Mouse (Mus musculus) common myeloid progenitor, adult 5-6 weeks (primary cell): ENCODE measurements at regions not wholly inside any gene's neighbourhood (a gene's known extent, or its start where the extent isn't known, plus 50 kb on each side); places are given as distances from the start of the nearest gene placed in this dataset.
"Not testable (repeated sequence)": the region's sequence is repeated elsewhere in the genome, so short reads cannot be mapped to it uniquely, and the experiment has no call there.

Source experiments
- ATAC-seq: replicated peaks from 2 replicates; pipeline ENCODE4 v1.8.0; 2016; ENCODE audit warnings: low read depth, mild to moderate bottlenecking, moderate TSS enrichment, inconsistent platforms; ENCODE audit not compliant: poor library complexity, severe bottlenecking

- ATAC-seq, result no peak
Measured at GRCm38 (mm10) chr16:65312947-65313346, 207.3 kb upstream of the Htr1f start.

GRCm38 (mm10) chr16:65315052-65315451, 205.3 kb upstream of the Pou1f1 start:
- ATAC-seq, result no peak

GRCm38 (mm10) chr16:65332412-65332811, 187.9 kb upstream of the Pou1f1 start:
- ATAC-seq, result no peak

GRCm38 (mm10) chr16:65339225-65339624, 181.1 kb upstream of the Pou1f1 start:
- ATAC-seq, result no peak

GRCm38 (mm10) chr16:65359881-65360280, 160.4 kb upstream of the Pou1f1 start:
- ATAC-seq, result no peak

- ATAC-seq, result no peak
Measured at GRCm38 (mm10) chr16:65369271-65369670, 151.0 kb upstream of the Pou1f1 start.

- peak; percentile 88 for ATAC-seq
Measured at GRCm38 (mm10) chr16:65370939-65371338, 149.4 kb upstream of the Pou1f1 start.

- ATAC-seq, result no peak
Measured at GRCm38 (mm10) chr16:65376553-65376952, 143.8 kb upstream of the Pou1f1 start.

- ATAC-seq, result peak; percentile 77
Measured at GRCm38 (mm10) chr16:65378276-65378675, 142.0 kb upstream of the Pou1f1 start.

GRCm38 (mm10) chr16:65379939-65380338, 140.4 kb upstream of the Pou1f1 start:
- no peak for ATAC-seq

- no peak for ATAC-seq
Measured at GRCm38 (mm10) chr16:65403926-65404648, 116.2 kb upstream of the Pou1f1 start.

GRCm38 (mm10) chr16:65404816-65405215, 115.5 kb upstream of the Pou1f1 start:
- ATAC-seq, result no peak

GRCm38 (mm10) chr16:65405824-65406556, 114.3 kb upstream of the Pou1f1 start:
- peak; percentile 74 for ATAC-seq

GRCm38 (mm10) chr16:65432046-65432445, 88.3 kb upstream of the Pou1f1 start:
- not testable (repeated sequence) for ATAC-seq

- no peak for ATAC-seq
Measured at GRCm38 (mm10) chr16:65436076-65436475, 84.2 kb upstream of the Pou1f1 start.

GRCm38 (mm10) chr16:65441954-65442353, 78.4 kb upstream of the Pou1f1 start:
- no peak for ATAC-seq

GRCm38 (mm10) chr16:65448810-65449209, 71.5 kb upstream of the Pou1f1 start:
- 0 out of 2 replicates have a peak, but pooled peaks have one; percentile 29 for ATAC-seq

- peak; percentile 54; the same call in 1 of the 2 replicates for ATAC-seq
Measured at GRCm38 (mm10) chr16:65450706-65451105, 69.6 kb upstream of the Pou1f1 start.

- no peak for ATAC-seq
Measured at GRCm38 (mm10) chr16:65451885-65452284, 68.4 kb upstream of the Pou1f1 start.

GRCm38 (mm10) chr16:65456948-65457347, 63.4 kb upstream of the Pou1f1 start:
- not testable (repeated sequence) for ATAC-seq

- ATAC-seq, result peak; percentile 58
Measured at GRCm38 (mm10) chr16:65458234-65458633, 62.1 kb upstream of the Pou1f1 start.
